Mouse (Mus musculus) liver, embryonic 16.5 days (tissue): ENCODE data around the gene Zxdc. TPM values are rescaled to one million over a fixed set of nuclear protein-coding genes. Genes with fewer than 3 reads are reported as not detected.

Experiments used
- ATAC-seq: fragments of 200-750 bp; cut with Nextera tagmentation; 2 replicates; pipeline ENCODE4 v1.8.0; 2017; ENCODE audit warnings: low read depth, mild to moderate bottlenecking, moderate number of reproducible peaks, moderate library complexity
- H3K27ac ChIP-seq: fragments of 300-500 bp; sonication (generic); 2 replicates; pipeline ENCODE4 v1.5.1; 2014; ENCODE audit warnings: mild to moderate bottlenecking, low read length
- H3K27me3 ChIP-seq: fragments of 300-500 bp; sonication (generic); 2 replicates; pipeline ENCODE4 v1.6.1; 2014; ENCODE audit warnings: low read depth, low read length, mixed read lengths; ENCODE audit not compliant: control insufficient read depth, insufficient read depth
- H3K36me3 ChIP-seq: fragments of 300-500 bp; sonication (generic); 2 replicates; pipeline ENCODE4 v1.6.1; 2014; ENCODE audit warnings: mild to moderate bottlenecking; ENCODE audit not compliant: control insufficient read depth, insufficient read depth
- H3K4me1 ChIP-seq: fragments of 300-500 bp; sonication (generic); 2 replicates; pipeline ENCODE4 v1.6.1; 2014; ENCODE audit warnings: low read depth, low read length, mixed read lengths; ENCODE audit not compliant: control insufficient read depth
- H3K4me2 ChIP-seq: fragments of 300-500 bp; sonication (generic); 2 replicates; pipeline ENCODE4 v1.6.1; 2014; ENCODE audit warnings: low read depth, low read length, mixed read lengths
- H3K4me3 ChIP-seq: fragments of 300-500 bp; sonication (generic); 2 replicates; pipeline ENCODE4 v1.5.1; 2014; ENCODE audit warnings: low read depth, mild to moderate bottlenecking, low read length
- H3K9ac ChIP-seq: fragments of 300-500 bp; sonication (generic); 2 replicates; pipeline ENCODE4 v1.6.1; 2014; ENCODE audit warnings: low read depth, low read length
- H3K9me3 ChIP-seq: fragments of 300-500 bp; sonication (generic); replicated peaks from 2 replicates; pipeline ENCODE4 v1.6.1; 2016; ENCODE audit warnings: low read length; ENCODE audit not compliant: control insufficient read depth
- WGBS: fragments of 180-500 bp; shearing (Covaris S2); extraction: QIAGEN DNeasy Blood & Tissue Kit; methylation state at CpG from one replicate; pipeline ENCODE4 v1.1.7; 2014; ENCODE audit not compliant: insufficient replicate concordance; 5-methylcytosine and 5-hydroxymethylcytosine counted together
- polyA plus RNA-seq: library from polyadenylated mRNA; unstranded; fragments of >200 nt; fragmentation: Nextera tagmentation; extraction: Ambion mirVana; gene quantifications from 2 replicates; pipeline ENCODE4 v1.2.1, GENCODE M21; 2015

Zxdc gene
- polyA plus RNA-seq, result 2.0 and 3.0 TPM in 2 replicates

GRCm38 (mm10) chr6:90368976-90369724 is at the start of gene Zxdc:
TSS of gene Zxdc (plus strand) at chr6:90369492.
- Histone ChIP-seq H3K27me3 (no peaks in the 10 kb centered on the region), H3K9me3 (no peaks in the 10 kb centered on the region), H3K36me3 (peaks cover 7% of the 10 kb centered on the region; the same call in 1 of the 2 replicates), H3K4me2 (peak within 1 kb of the TSS; percentile 89), H3K4me3 (peak within 1 kb of the TSS; percentile 82), H3K4me1 (peaks cover 18% of the 10 kb centered on the region), H3K27ac (peak within 1 kb of the TSS; percentile 68), H3K9ac (peak within 1 kb of the TSS; percentile 80)
- 5% methylated on average over 39 of the region's 41 CpGs for WGBS
- ATAC-seq, result peak; percentile 95

GRCm38 (mm10) chr6:90320429-90320828 is 48.9 kb upstream of the Zxdc start:
- peaks cover 8% of the 10 kb centered on the region for H3K4me1 ChIP-seq
- H3K36me3 ChIP-seq, result no peaks in the 10 kb centered on the region
- no peaks in the 10 kb centered on the region for H3K9me3 ChIP-seq
- H3K4me2 ChIP-seq, result no peak overlapping the region; the same call in 1 of the 2 replicates
- no peaks in the 10 kb centered on the region for H3K27me3 ChIP-seq
- peak overlapping the region; percentile 74 for H3K27ac ChIP-seq
- H3K4me3 ChIP-seq, result no peak overlapping the region
- H3K9ac ChIP-seq, result peak overlapping the region; percentile 15; the same call in 1 of the 2 replicates
- peak; percentile 83 for ATAC-seq
- 42% methylated on average over 5 of the region's 5 CpGs for WGBS

GRCm38 (mm10) chr6:90321811-90322210 is 47.5 kb upstream of the Zxdc start:
- WGBS, result 24% methylated on average over 4 of the region's 4 CpGs
- no peaks in the 10 kb centered on the region for H3K9me3 ChIP-seq
- no peak overlapping the region; the same call in 1 of the 2 replicates for H3K9ac ChIP-seq

GRCm38 (mm10) chr6:90324026-90324425 is 45.3 kb upstream of the Zxdc start:
- ATAC-seq, result no peak
- Histone ChIP-seq H3K27me3 (no peaks in the 10 kb centered on the region), H3K4me1 (peaks cover 8% of the 10 kb centered on the region), H3K4me3 (peak overlapping the region; percentile 55), H3K4me2 (peak overlapping the region; percentile 46), H3K9me3 (no peaks in the 10 kb centered on the region), H3K27ac (no peak overlapping the region), H3K36me3 (no peaks in the 10 kb centered on the region), H3K9ac (no peak overlapping the region)
- 57% methylated on average over 3 of the region's 3 CpGs for WGBS

More at GRCm38 (mm10) chr6:90321811-90322210, 47.5 kb upstream of the Zxdc start:
- Histone ChIP-seq H3K27ac (peak overlapping the region; percentile 74), H3K36me3 (no peaks in the 10 kb centered on the region), H3K4me2 (no peak overlapping the region), H3K4me3 (no peak overlapping the region), H3K4me1 (peaks cover 8% of the 10 kb centered on the region), H3K27me3 (no peaks in the 10 kb centered on the region)
- no peak for ATAC-seq

- peak overlapping the region; percentile 55 for H3K4me3 ChIP-seq
- no peaks in the 10 kb centered on the region for H3K27me3 ChIP-seq
- peaks cover 8% of the 10 kb centered on the region for H3K4me1 ChIP-seq
- peak overlapping the region; percentile 50; the same call in 1 of the 2 replicates for H3K9ac ChIP-seq
- peak; percentile 56 for ATAC-seq
- H3K4me2 ChIP-seq, result peak overlapping the region; percentile 46
- no peaks in the 10 kb centered on the region for H3K36me3 ChIP-seq
- 45% methylated on average over 3 of the region's 3 CpGs for WGBS
- no peaks in the 10 kb centered on the region for H3K9me3 ChIP-seq
- H3K27ac ChIP-seq, result peak overlapping the region; percentile 46; the same call in 1 of the 2 replicates
Observed at GRCm38 (mm10) chr6:90324463-90324862, 44.8 kb upstream of the Zxdc start.

- ATAC-seq, result peak; percentile 66
- Histone ChIP-seq H3K27me3 (no peaks in the 10 kb centered on the region), H3K4me2 (peak within 1 kb of the TSS; percentile 46), H3K4me3 (peak within 1 kb of the TSS; percentile 55), H3K9me3 (no peaks in the 10 kb centered on the region), H3K9ac (peak within 1 kb of the TSS; percentile 50), H3K36me3 (no peaks in the 10 kb centered on the region), H3K4me1 (peaks cover 5% of the 10 kb centered on the region), H3K27ac (peak within 1 kb of the TSS; percentile 46; the same call in 1 of the 2 replicates)
- WGBS, result 6% methylated on average over 22 of the region's 22 CpGs
Observed at GRCm38 (mm10) chr6:90324991-90325390, 44.3 kb upstream of the Zxdc start, which contains the start of gene Chst13. TSS of gene Chst13 (minus strand) at chr6:90325185.

GRCm38 (mm10) chr6:90327670-90328069 is 41.6 kb upstream of the Zxdc start:
- Histone ChIP-seq H3K27ac (no peak overlapping the region), H3K9ac (no peak overlapping the region), H3K36me3 (no peaks in the 10 kb centered on the region), H3K4me3 (no peak overlapping the region), H3K9me3 (no peaks in the 10 kb centered on the region), H3K27me3 (no peaks in the 10 kb centered on the region), H3K4me1 (no peaks in the 10 kb centered on the region; the same call in 1 of the 2 replicates), H3K4me2 (no peak overlapping the region)
- 11% methylated on average over 6 of the region's 6 CpGs for WGBS
- ATAC-seq, result no peak

GRCm38 (mm10) chr6:90329953-90330352 is 39.3 kb upstream of the Zxdc start:
- Histone ChIP-seq H3K36me3 (no peaks in the 10 kb centered on the region), H3K9ac (no peak overlapping the region), H3K4me3 (no peak overlapping the region), H3K27me3 (no peaks in the 10 kb centered on the region), H3K27ac (no peak overlapping the region), H3K9me3 (no peaks in the 10 kb centered on the region), H3K4me1 (no peaks in the 10 kb centered on the region; the same call in 1 of the 2 replicates), H3K4me2 (no peak overlapping the region)
- no peak for ATAC-seq
- 22% methylated on average over 1 of the region's 1 CpGs for WGBS
